Mouse (Mus musculus): ENCODE data around the gene Gpr68.

Gpr68 gene

DNA sequence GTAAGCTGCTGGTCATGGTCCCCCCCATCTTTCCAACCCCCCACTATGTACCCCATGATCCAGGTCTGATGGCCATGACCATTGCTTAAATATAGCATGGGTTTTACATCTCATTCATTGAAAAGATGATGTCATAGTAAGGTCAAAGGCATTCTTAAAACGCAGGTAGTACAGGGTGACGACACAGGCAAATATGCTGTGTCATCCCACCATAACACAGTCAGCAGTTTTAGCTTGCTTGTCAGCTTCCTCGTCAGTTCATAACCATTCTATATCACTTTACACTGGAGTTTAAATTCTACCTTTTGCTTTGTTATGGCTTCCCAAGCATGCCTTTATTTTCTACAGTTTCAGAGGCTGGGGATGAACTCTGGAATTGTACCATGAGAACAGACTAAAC is 45.7 kb downstream of the Gpr68 start:
- H3K4me1 ChIP-seq (replicated peaks; ENCODE audit: low read depth, low read length): peaks cover 11% of the 10 kb centered on the region
- H3K36me3 ChIP-seq (ENCODE audit: insufficient read depth, low read length): no peaks in the 10 kb centered on the region
- H3K9me3 ChIP-seq (ENCODE audit: low read length): peaks cover 3% of the 10 kb centered on the region; the same call in 1 of the 2 replicates
- no peak overlapping the region for H3K4me3 ChIP-seq (replicated peaks; ENCODE audit: low read length)
- no peaks in the 10 kb centered on the region for H3K27me3 ChIP-seq (ENCODE audit: insufficient read depth, low read length)
- no peak for TF ChIP-seq CTCF (conservative IDR thresholded peaks at IDR 0.05; ENCODE audit: low read length)
- TF ChIP-seq NANOG (IDR thresholded peaks at IDR 0.05; ENCODE audit: borderline replicate concordance, low read length): no peak
- no peak for TF ChIP-seq POU5F1 (IDR thresholded peaks at IDR 0.05; ENCODE audit: borderline replicate concordance, low read length)

DNA sequence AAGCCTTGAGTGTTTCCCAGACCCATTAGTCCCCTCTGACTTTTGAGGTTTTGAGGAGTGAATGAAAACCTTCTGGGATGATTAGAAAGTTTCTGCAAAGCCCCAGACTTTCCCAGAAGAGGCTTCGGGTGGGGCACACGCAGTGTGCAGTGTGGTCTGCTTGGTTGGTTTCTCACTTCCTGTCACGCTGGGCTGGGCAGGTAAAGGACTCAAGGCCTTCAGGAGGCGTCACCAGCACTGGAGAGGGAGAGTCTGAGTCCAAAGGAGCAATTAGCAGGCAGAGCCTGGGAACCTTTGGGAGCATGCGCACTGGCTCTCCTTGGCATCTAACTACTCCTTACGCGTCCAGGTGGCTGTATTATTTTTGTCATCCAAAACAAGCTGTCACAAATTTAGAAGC is 50.2 kb downstream of the Gpr68 start:
- peaks cover 11% of the 10 kb centered on the region for H3K4me1 ChIP-seq (replicated peaks; ENCODE audit: low read depth, low read length)
- H3K9me3 ChIP-seq (ENCODE audit: low read length): no peaks in the 10 kb centered on the region
- no peak overlapping the region for H3K4me3 ChIP-seq (replicated peaks; ENCODE audit: low read length)
- TF ChIP-seq NANOG (IDR thresholded peaks at IDR 0.05; ENCODE audit: borderline replicate concordance, low read length) (no peak), CTCF (conservative IDR thresholded peaks at IDR 0.05; ENCODE audit: low read length) (no peak), POU5F1 (IDR thresholded peaks at IDR 0.05; ENCODE audit: borderline replicate concordance, low read length) (no peak)
- no peaks in the 10 kb centered on the region for H3K27me3 ChIP-seq (ENCODE audit: insufficient read depth, low read length)
- H3K36me3 ChIP-seq (ENCODE audit: insufficient read depth, low read length): no peaks in the 10 kb centered on the region

- H3K4me1 ChIP-seq (replicated peaks; ENCODE audit: low read depth, low read length): peaks cover 11% of the 10 kb centered on the region
- H3K9me3 ChIP-seq (ENCODE audit: low read length): no peaks in the 10 kb centered on the region
- no peak overlapping the region for H3K4me3 ChIP-seq (replicated peaks; ENCODE audit: low read length)
- no peaks in the 10 kb centered on the region for H3K27me3 ChIP-seq (ENCODE audit: insufficient read depth, low read length)
- TF ChIP-seq NANOG (IDR thresholded peaks at IDR 0.05; ENCODE audit: borderline replicate concordance, low read length) (no peak), POU5F1 (IDR thresholded peaks at IDR 0.05; ENCODE audit: borderline replicate concordance, low read length) (no peak), CTCF (conservative IDR thresholded peaks at IDR 0.05; ENCODE audit: low read length) (no peak)
- no peaks in the 10 kb centered on the region for H3K36me3 ChIP-seq (ENCODE audit: insufficient read depth, low read length)
Measured at GRCm38 (mm10) chr12:100856337-100856736, 51.7 kb downstream of the Gpr68 start.

GRCm38 (mm10) chr12:100852370-100852769 is 55.6 kb downstream of the Gpr68 start:
- Histone ChIP-seq H3K27me3 (ENCODE audit: insufficient read depth, low read length) (no peaks in the 10 kb centered on the region), H3K9me3 (ENCODE audit: low read length) (no peaks in the 10 kb centered on the region), H3K4me1 (replicated peaks; ENCODE audit: low read depth, low read length) (0 out of 2 replicates have a peak, but pooled peaks cover under 1% of the 10 kb centered on the region), H3K4me3 (replicated peaks; ENCODE audit: low read length) (no peak overlapping the region), H3K36me3 (ENCODE audit: insufficient read depth, low read length) (no peaks in the 10 kb centered on the region)
- no peak for TF ChIP-seq POU5F1 (IDR thresholded peaks at IDR 0.05; ENCODE audit: borderline replicate concordance, low read length)
- no peak for TF ChIP-seq NANOG (IDR thresholded peaks at IDR 0.05; ENCODE audit: borderline replicate concordance, low read length)
- TF ChIP-seq CTCF (conservative IDR thresholded peaks at IDR 0.05; ENCODE audit: low read length): no peak

- H3K36me3 ChIP-seq (ENCODE audit: insufficient read depth, low read length): no peaks in the 10 kb centered on the region
- no peak overlapping the region for H3K4me3 ChIP-seq (replicated peaks; ENCODE audit: low read length)
- no peaks in the 10 kb centered on the region for H3K9me3 ChIP-seq (ENCODE audit: low read length)
- no peaks in the 10 kb centered on the region for H3K27me3 ChIP-seq (ENCODE audit: insufficient read depth, low read length)
- TF ChIP-seq POU5F1 (IDR thresholded peaks at IDR 0.05; ENCODE audit: borderline replicate concordance, low read length): no peak
- TF ChIP-seq CTCF (conservative IDR thresholded peaks at IDR 0.05; ENCODE audit: low read length): peak; percentile 84
- TF ChIP-seq NANOG (IDR thresholded peaks at IDR 0.05; ENCODE audit: borderline replicate concordance, low read length): no peak
- no peaks in the 10 kb centered on the region for H3K4me1 ChIP-seq (replicated peaks; ENCODE audit: low read depth, low read length)
Measured at GRCm38 (mm10) chr12:100849421-100850138, 58.4 kb downstream of the Gpr68 start.

DNA sequence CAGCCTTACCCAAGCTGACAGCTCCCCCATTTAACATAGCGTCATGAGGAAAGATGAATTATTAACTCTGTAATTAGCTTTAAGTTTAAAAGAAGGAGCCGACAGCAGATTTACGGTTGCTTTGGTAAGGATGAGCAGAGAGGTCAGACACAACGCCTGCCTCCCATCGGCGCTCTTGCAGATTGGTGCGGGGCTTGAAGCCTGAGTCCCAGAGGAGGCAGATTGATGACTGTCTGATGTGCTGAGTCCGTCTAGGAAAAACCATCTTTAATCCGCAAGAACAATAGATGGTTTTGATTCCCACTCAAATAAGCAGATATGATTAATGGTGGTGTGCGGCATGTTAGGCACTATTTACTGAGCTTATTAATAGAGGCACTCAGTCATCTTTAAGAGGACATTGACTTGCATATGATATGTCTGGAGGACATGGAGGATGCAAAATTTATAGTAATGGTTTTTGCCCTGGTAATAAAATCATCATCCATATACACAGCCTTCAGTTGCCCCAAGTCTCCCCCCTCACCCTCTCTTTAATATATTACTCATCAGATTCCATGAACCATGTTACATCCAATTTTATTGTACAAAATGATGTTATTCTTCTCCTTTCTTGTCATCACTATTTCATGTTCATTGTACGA is 60.4 kb downstream of the Gpr68 start:
- H3K36me3 ChIP-seq (ENCODE audit: insufficient read depth, low read length): no peaks in the 10 kb centered on the region
- H3K4me3 ChIP-seq (replicated peaks; ENCODE audit: low read length): no peak overlapping the region
- no peaks in the 10 kb centered on the region for H3K4me1 ChIP-seq (replicated peaks; ENCODE audit: low read depth, low read length)
- H3K9me3 ChIP-seq (ENCODE audit: low read length): no peaks in the 10 kb centered on the region
- no peaks in the 10 kb centered on the region for H3K27me3 ChIP-seq (ENCODE audit: insufficient read depth, low read length)
- TF ChIP-seq CTCF (conservative IDR thresholded peaks at IDR 0.05; ENCODE audit: low read length) (no peak), POU5F1 (IDR thresholded peaks at IDR 0.05; ENCODE audit: borderline replicate concordance, low read length) (no peak), NANOG (IDR thresholded peaks at IDR 0.05; ENCODE audit: borderline replicate concordance, low read length) (no peak)

DNA sequence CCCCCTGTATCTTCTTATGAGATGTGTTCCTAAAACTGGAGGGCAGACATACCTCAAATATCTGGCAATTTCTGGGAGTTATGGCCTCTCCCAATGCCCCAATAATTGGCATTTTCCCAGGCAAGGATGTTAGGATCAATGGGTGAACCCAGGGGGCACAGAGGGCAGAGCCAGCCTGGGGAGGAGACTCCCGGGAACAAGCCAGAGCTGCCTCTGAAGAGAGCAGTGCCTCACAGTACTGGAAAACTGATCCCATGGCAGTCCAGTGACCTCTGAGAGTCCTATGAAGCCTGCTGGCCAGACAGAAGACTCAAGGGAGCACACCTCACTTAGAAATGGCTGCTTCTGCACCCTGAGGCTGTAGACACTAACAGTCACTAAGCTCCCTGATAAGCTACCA is 61.4 kb downstream of the Gpr68 start:
- Histone ChIP-seq H3K9me3 (ENCODE audit: low read length) (no peaks in the 10 kb centered on the region), H3K4me1 (replicated peaks; ENCODE audit: low read depth, low read length) (no peaks in the 10 kb centered on the region), H3K4me3 (replicated peaks; ENCODE audit: low read length) (no peak overlapping the region), H3K27me3 (ENCODE audit: insufficient read depth, low read length) (no peaks in the 10 kb centered on the region), H3K36me3 (ENCODE audit: insufficient read depth, low read length) (no peaks in the 10 kb centered on the region)
- TF ChIP-seq POU5F1 (IDR thresholded peaks at IDR 0.05; ENCODE audit: borderline replicate concordance, low read length) (no peak), NANOG (IDR thresholded peaks at IDR 0.05; ENCODE audit: borderline replicate concordance, low read length) (no peak), CTCF (conservative IDR thresholded peaks at IDR 0.05; ENCODE audit: low read length) (no peak)

- peak; percentile 72 for TF ChIP-seq CTCF (conservative IDR thresholded peaks at IDR 0.05; ENCODE audit: low read length)
- TF ChIP-seq POU5F1 (IDR thresholded peaks at IDR 0.05; ENCODE audit: borderline replicate concordance, low read length): no peak
- no peak for TF ChIP-seq NANOG (IDR thresholded peaks at IDR 0.05; ENCODE audit: borderline replicate concordance, low read length)
- H3K9me3 ChIP-seq (ENCODE audit: low read length): no peaks in the 10 kb centered on the region
- H3K36me3 ChIP-seq (ENCODE audit: insufficient read depth, low read length): no peaks in the 10 kb centered on the region
Measured at GRCm38 (mm10) chr12:100845829-100846228, 62.2 kb downstream of the Gpr68 start.

More at GRCm38 (mm10) chr12:100845829-100846228, 62.2 kb downstream of the Gpr68 start:
- Histone ChIP-seq H3K27me3 (ENCODE audit: insufficient read depth, low read length) (no peaks in the 10 kb centered on the region), H3K4me3 (replicated peaks; ENCODE audit: low read length) (no peak overlapping the region), H3K4me1 (replicated peaks; ENCODE audit: low read depth, low read length) (no peaks in the 10 kb centered on the region)

Measured in E14TG2a.4 (cell line).